Mouse (Mus musculus) cortical plate, adult 2 months (tissue): ENCODE data around the gene Rtl4.

Source experiments
- CTCF ChIP-seq: fragments of 200-500 bp; IDR thresholded peaks from 2 replicates; pipeline ENCODE4 v1.5.1; 2011; ENCODE audit warnings: mild to moderate bottlenecking, control low read depth, low read length; ENCODE audit not compliant: insufficient read depth; ENCODE audit errors: extremely low read depth
- POLR2A ChIP-seq: fragments of 200-500 bp; IDR thresholded peaks from 2 replicates; pipeline ENCODE4 v1.6.1; 2011; ENCODE audit warnings: mild to moderate bottlenecking, low read length, control low read depth; ENCODE audit not compliant: insufficient read depth; ENCODE audit errors: extremely low read depth

DNA sequence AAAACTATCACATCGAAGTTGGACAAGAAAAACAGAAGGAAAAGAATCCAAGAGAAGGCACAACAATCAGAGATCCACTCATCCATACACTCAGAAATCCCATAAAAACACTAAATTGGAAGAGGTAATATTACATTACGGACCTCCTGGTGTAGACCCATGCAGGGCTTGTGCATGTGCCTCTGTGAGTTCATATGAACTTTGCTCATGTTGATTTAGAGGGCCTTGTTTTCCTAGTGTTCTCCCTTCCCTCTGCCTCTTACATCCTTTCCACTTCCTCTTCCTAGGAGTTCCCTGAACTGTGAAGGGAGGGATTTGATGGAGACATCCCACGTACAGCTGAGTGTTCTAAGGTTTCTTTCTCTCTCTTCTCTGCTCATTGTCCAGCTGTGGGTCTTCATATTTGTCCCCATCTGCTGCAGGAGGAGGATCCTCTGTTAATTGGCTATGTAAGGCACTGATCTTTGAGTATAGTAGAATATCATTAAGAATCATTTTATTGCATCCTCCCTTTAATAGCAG lies 58.9 kb downstream of the Rtl4 start:
- TF ChIP-seq CTCF (no peak), POLR2A (no peak)
